Mouse (Mus musculus) midbrain, embryonic 11.5 days (tissue): ENCODE measurements around the gene Hspa1l. TPM values are rescaled to one million over a fixed set of nuclear protein-coding genes. Genes with fewer than 3 reads are reported as not detected.
"Not testable (repeated sequence)": the region's sequence is repeated elsewhere in the genome, so short reads cannot be mapped to it uniquely, and the experiment has no call there.

Source experiments
- ATAC-seq: fragments of 200-750 bp; cut with Nextera tagmentation; 2 replicates; pipeline ENCODE4 v1.8.0; 2017; ENCODE audit warnings: moderate TSS enrichment, moderate library complexity; ENCODE audit not compliant: low FRiP score
- DNase-seq: peaks from one replicate; pipeline ENCODE4 v3.0.0; 2015; ENCODE audit warnings: low spot score; ENCODE audit errors: missing footprints
- H3K27ac ChIP-seq: fragments of 300-500 bp; sonication (generic); 2 replicates; pipeline ENCODE4 v1.5.1; 2014; ENCODE audit warnings: low read depth, low read length
- H3K27me3 ChIP-seq: fragments of 300-500 bp; sonication (generic); 2 replicates; pipeline ENCODE4 v1.6.1; 2014; ENCODE audit warnings: mild to moderate bottlenecking, low read length, moderate library complexity, mixed read lengths; ENCODE audit not compliant: control insufficient read depth, insufficient read depth
- H3K36me3 ChIP-seq: fragments of 300-500 bp; sonication (generic); 2 replicates; pipeline ENCODE4 v1.6.1; 2014; ENCODE audit warnings: mild to moderate bottlenecking, low read length, moderate library complexity, mixed read lengths; ENCODE audit not compliant: control insufficient read depth, insufficient read depth
- H3K4me1 ChIP-seq: fragments of 300-500 bp; sonication (generic); 2 replicates; pipeline ENCODE4 v1.6.1; 2014; ENCODE audit warnings: low read length; ENCODE audit not compliant: control insufficient read depth, insufficient read depth
- H3K4me2 ChIP-seq: fragments of 300-500 bp; sonication (generic); 2 replicates; pipeline ENCODE4 v1.6.1; 2014; ENCODE audit warnings: mild to moderate bottlenecking, moderate library complexity
- H3K4me3 ChIP-seq: fragments of 300-500 bp; sonication (generic); 2 replicates; pipeline ENCODE4 v1.5.1; 2014; ENCODE audit warnings: low read depth, low read length
- H3K9ac ChIP-seq: fragments of 300-500 bp; sonication (generic); 2 replicates; pipeline ENCODE4 v1.6.1; 2014; ENCODE audit warnings: low read length
- H3K9me3 ChIP-seq: fragments of 300-500 bp; sonication (generic); 2 replicates; pipeline ENCODE4 v1.6.1; 2016; ENCODE audit warnings: low read length; ENCODE audit not compliant: control insufficient read depth
- WGBS: fragments of 180-500 bp; shearing (Covaris S2); extraction: QIAGEN DNeasy Blood & Tissue Kit; methylation state at CpG from one replicate; pipeline ENCODE4 v1.1.7; 2014; 5-methylcytosine and 5-hydroxymethylcytosine counted together
- polyA plus RNA-seq: library from polyadenylated mRNA; unstranded; fragments of >200 nt; fragmentation: Nextera tagmentation; extraction: Ambion mirVana; gene quantifications from 2 replicates; pipeline ENCODE4 v1.2.1, GENCODE M21; 2014

Gene Hspa1l
- polyA plus RNA-seq, result 1.4 and 2.0 TPM in 2 replicates

GRCm38 (mm10) chr17:34972069-34972749 is at the start of gene Hspa1l, which contains the start of gene Hspa1a:
TSS of gene Hspa1l (plus strand) at chr17:34972703.
TSS of gene Hspa1a (minus strand) at chr17:34972156.
- not testable (repeated sequence) for H3K4me1 ChIP-seq, H3K27ac ChIP-seq, H3K36me3 ChIP-seq, H3K9me3 ChIP-seq
- peak; percentile 96 for DNase-seq
- peak within 1 kb of the TSS; percentile 2; the same call in 1 of the 2 replicates for H3K9ac ChIP-seq
- under 1% methylated on average over 25 of the region's 33 CpGs for WGBS
- peaks cover 20% of the 10 kb centered on the region for H3K27me3 ChIP-seq
- H3K4me2 ChIP-seq, result peak within 1 kb of the TSS; percentile 44
- peak; percentile 96 for ATAC-seq
- peak within 1 kb of the TSS; percentile 18 for H3K4me3 ChIP-seq

GRCm38 (mm10) chr17:34922939-34923338 is 49.6 kb upstream of the Hspa1l start:
- no peaks in the 10 kb centered on the region for H3K9me3 ChIP-seq
- no peak overlapping the region for H3K27ac ChIP-seq
- H3K4me1 ChIP-seq, result no peaks in the 10 kb centered on the region
- H3K4me3 ChIP-seq, result no peak overlapping the region
- no peak for ATAC-seq
- H3K4me2 ChIP-seq, result no peak overlapping the region
- peak; percentile 65 for DNase-seq
- H3K9ac ChIP-seq, result no peak overlapping the region
- WGBS, result 55% methylated on average over 6 of the region's 6 CpGs
- H3K36me3 ChIP-seq, result no peaks in the 10 kb centered on the region
- no peaks in the 10 kb centered on the region for H3K27me3 ChIP-seq

- no peaks in the 10 kb centered on the region for H3K4me1 ChIP-seq
- DNase-seq (peak; percentile 45), ATAC-seq (no peak)
- no peaks in the 10 kb centered on the region for H3K27me3 ChIP-seq
- no peak overlapping the region for H3K4me3 ChIP-seq
- H3K9ac ChIP-seq, result no peak overlapping the region
- H3K27ac ChIP-seq, result no peak overlapping the region
- H3K36me3 ChIP-seq, result no peaks in the 10 kb centered on the region
- no peak overlapping the region for H3K4me2 ChIP-seq
- no peaks in the 10 kb centered on the region for H3K9me3 ChIP-seq
- WGBS, result 76% methylated on average over 5 of the region's 5 CpGs
These were observed 48.2 kb upstream of the Hspa1l start for GRCm38 (mm10) chr17:34924258-34924657.

GRCm38 (mm10) chr17:34927306-34928019 is 45.0 kb upstream of the Hspa1l start:
- 87% methylated on average over 18 of the region's 18 CpGs for WGBS
- H3K9me3 ChIP-seq, result no peaks in the 10 kb centered on the region

GRCm38 (mm10) chr17:34928841-34929240 is 43.7 kb upstream of the Hspa1l start:
- H3K4me3 ChIP-seq, result no peak overlapping the region
- 75% methylated on average over 4 of the region's 4 CpGs for WGBS

More at GRCm38 (mm10) chr17:34927306-34928019, 45.0 kb upstream of the Hspa1l start:
- ATAC-seq, result no peak
- Histone ChIP-seq H3K9ac (no peak overlapping the region), H3K4me2 (no peak overlapping the region), H3K27ac (no peak overlapping the region), H3K27me3 (no peaks in the 10 kb centered on the region), H3K4me3 (no peak overlapping the region), H3K36me3 (no peaks in the 10 kb centered on the region), H3K4me1 (peaks cover 4% of the 10 kb centered on the region)
- peak; percentile 17 for DNase-seq

GRCm38 (mm10) chr17:34931061-34931734 is 41.3 kb upstream of the Hspa1l start, which contains the start of gene Neu1:
TSS of gene Neu1 (plus strand) at chr17:34931253.
- under 1% methylated on average over 38 of the region's 38 CpGs for WGBS
- no peaks in the 10 kb centered on the region for H3K9me3 ChIP-seq
- peak within 1 kb of the TSS; percentile 98 for H3K4me2 ChIP-seq
- H3K27me3 ChIP-seq, result no peaks in the 10 kb centered on the region
- H3K27ac ChIP-seq, result no peak within 1 kb of the TSS; the same call in 1 of the 2 replicates
- H3K4me1 ChIP-seq, result peaks cover 4% of the 10 kb centered on the region
- peak within 1 kb of the TSS; percentile 78 for H3K9ac ChIP-seq
- peak; percentile 98 for ATAC-seq
- peak within 1 kb of the TSS; percentile 65 for H3K4me3 ChIP-seq
- H3K36me3 ChIP-seq, result no peaks in the 10 kb centered on the region
- peak; percentile 99 for DNase-seq

More at GRCm38 (mm10) chr17:34928841-34929240, 43.7 kb upstream of the Hspa1l start:
- H3K4me2 ChIP-seq, result no peak overlapping the region
- ATAC-seq (no peak), DNase-seq (peak; percentile 77)
- no peak overlapping the region for H3K9ac ChIP-seq
- no peak overlapping the region for H3K27ac ChIP-seq
- no peaks in the 10 kb centered on the region for H3K27me3 ChIP-seq
- H3K4me1 ChIP-seq, result peaks cover 4% of the 10 kb centered on the region
- H3K36me3 ChIP-seq, result no peaks in the 10 kb centered on the region
- H3K9me3 ChIP-seq, result no peaks in the 10 kb centered on the region

- Histone ChIP-seq H3K9ac (peak overlapping the region; percentile 78), H3K27me3 (no peaks in the 10 kb centered on the region), H3K9me3 (no peaks in the 10 kb centered on the region), H3K4me3 (peak overlapping the region; percentile 65), H3K36me3 (no peaks in the 10 kb centered on the region), H3K4me2 (peak overlapping the region; percentile 98), H3K27ac (no peak overlapping the region), H3K4me1 (peaks cover 4% of the 10 kb centered on the region)
- WGBS, result 17% methylated on average over 14 of the region's 14 CpGs
- ATAC-seq (no peak), DNase-seq (no peak)
These were observed 40.8 kb upstream of the Hspa1l start for GRCm38 (mm10) chr17:34931735-34932098.

- H3K27me3 ChIP-seq, result no peaks in the 10 kb centered on the region
- peaks cover 4% of the 10 kb centered on the region for H3K4me1 ChIP-seq
- WGBS, result 95% methylated on average over 8 of the region's 8 CpGs
- H3K27ac ChIP-seq, result no peak overlapping the region
- no peaks in the 10 kb centered on the region for H3K36me3 ChIP-seq
- peak overlapping the region; percentile 98 for H3K4me2 ChIP-seq
- H3K9ac ChIP-seq, result peak overlapping the region; percentile 78; the same call in 1 of the 2 replicates
- ATAC-seq, result no peak
- H3K9me3 ChIP-seq, result no peaks in the 10 kb centered on the region
- H3K4me3 ChIP-seq, result peak overlapping the region; percentile 65; the same call in 1 of the 2 replicates
- DNase-seq, result no peak
These were observed 40.2 kb upstream of the Hspa1l start for GRCm38 (mm10) chr17:34932287-34932686.
